Mouse (Mus musculus): ENCODE measurements around the gene Sys1.

Sys1 gene

GRCm38 (mm10) chr2:164453047-164453757, 3.6 kb upstream of the Sys1 start:
- no peak for DNase-seq (ENCODE audit: low read depth, low spot score)

DNA sequence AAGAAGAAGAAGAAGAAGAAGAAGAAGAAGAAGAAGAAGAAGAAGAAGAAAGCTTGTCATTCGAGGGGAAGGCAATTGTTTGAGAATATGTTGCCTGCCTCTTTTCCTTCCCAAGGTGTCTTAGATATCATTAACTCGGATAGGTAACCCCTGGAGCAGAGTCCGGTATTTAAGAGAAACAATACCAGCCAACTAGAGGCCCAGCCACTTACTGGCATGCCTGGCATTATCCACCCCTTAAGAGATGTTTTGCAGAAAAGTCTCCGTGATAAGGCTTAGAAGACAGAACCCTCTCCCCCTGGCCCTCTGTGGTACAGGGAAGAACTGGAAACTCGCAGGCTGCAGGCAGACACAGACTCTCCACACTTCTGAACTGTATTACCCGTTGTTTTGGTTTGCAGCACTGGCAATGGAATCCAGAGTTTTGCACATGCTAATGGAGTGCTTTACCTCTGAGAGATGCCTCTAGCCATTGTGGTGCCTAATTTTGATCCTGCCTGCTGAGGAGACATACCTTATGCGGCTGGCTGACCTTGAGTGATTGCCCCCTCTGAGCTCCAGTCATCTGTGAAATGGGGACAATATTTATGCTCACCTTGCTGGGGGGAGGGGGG, 2.8 kb upstream of the Sys1 start:
- no peak for DNase-seq (ENCODE audit: low read depth, low spot score)

DNA sequence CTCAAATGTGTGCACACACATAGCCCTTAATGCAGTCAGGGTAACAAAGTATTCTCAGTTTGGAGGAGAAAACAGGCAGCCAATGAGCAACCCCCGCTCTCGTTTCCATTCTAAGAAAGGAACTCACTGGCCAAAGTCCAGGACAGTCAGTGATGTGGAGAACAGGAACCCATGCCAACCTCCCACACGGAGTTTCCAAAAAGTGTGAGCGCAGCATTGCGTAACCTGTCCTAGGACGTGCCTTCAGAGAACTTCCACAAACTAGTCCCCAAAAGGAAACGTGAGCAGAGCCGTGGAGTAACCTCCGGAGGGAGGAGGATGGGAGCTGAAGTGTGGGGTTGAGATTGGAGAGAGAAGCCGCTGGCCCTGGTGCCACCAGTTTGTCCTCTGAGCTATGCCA, 1.9 kb upstream of the Sys1 start:
- DNase-seq (ENCODE audit: low read depth, low spot score) = no peak

GRCm38 (mm10) chr2:164455421-164456190, 1.2 kb upstream of the Sys1 start:
- no peak for DNase-seq (ENCODE audit: low read depth, low spot score)

GRCm38 (mm10) chr2:164456413-164456812, 351 bp upstream of the Sys1 start:
- DNase-seq (ENCODE audit: low read depth, low spot score) = no peak

DNA sequence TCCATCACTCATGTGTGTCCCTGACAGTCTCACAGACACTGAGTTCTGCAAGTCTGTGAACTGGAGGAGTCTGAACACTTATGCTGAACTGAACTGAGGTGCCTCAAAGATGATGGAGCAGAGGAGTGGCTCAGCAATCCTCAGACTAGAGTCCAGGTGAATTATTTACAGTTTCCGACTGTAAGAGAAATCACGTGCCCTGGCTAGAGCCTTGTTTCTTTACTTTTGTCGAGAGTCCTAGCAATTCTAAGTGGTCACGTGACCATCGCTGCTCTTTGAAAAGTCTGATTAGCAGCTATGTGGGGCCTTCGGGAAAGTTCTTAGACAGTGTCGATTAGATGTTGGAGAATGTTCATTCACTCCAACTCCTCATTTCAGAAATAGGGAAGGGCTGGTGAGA, 1.2 kb downstream of the Sys1 start:
- no peak for DNase-seq (ENCODE audit: low read depth, low spot score)

- DNase-seq (ENCODE audit: low read depth, low spot score) = no peak
Measured at GRCm38 (mm10) chr2:164458535-164458934, 1.8 kb downstream of the Sys1 start.

DNA sequence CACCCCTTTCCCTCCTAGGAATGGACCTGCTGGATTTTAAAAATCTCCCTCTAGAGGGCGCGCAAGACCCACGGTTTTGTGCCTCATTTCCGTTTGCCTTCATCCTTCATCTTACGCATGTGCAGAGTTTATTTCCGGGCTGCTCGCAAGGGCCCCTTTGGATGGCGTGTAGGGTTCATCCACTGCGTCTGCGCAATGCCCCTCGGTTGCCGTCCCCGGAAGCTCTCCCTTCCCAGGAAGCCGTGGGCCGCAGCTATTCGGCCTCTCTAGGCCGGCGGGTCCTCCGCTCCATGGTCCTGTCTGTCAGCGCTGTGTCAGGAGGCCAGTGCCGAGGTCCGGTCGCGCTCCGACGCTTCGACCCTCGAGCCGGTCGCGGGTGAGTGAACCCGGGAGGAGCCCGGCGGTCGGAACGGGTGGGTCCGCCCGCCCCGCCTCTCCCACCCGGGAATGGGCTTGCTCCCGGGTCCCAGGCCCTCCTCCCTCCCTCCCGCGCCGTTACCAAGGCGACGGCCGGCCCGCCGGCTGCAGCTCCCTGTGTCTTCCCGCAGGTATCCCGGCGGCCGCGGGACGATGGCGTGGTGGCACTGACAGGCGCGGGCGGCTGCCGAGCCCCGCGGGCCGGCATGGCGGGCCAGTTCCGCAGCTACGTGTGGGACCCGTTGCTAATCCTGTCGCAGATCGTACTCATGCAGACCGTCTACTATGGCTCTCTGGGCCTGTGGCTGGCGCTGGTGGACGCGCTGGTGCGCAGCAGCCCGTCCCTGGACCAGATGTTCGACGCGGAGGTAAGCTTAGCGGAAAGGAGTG, 4.2 kb downstream of the Sys1 start, which contains the start of gene Gm20458:
Gm20458 (plus strand) TSS at position 223 of the 807 bp plus-strand sequence.
- DNase-seq (ENCODE audit: low read depth, low spot score) = peak; percentile 77

- no peak for DNase-seq (ENCODE audit: low read depth, low spot score)
Measured at GRCm38 (mm10) chr2:164465161-164465560, 8.4 kb downstream of the Sys1 start.

- DNase-seq (ENCODE audit: low read depth, low spot score) = no peak
Measured at GRCm38 (mm10) chr2:164466787-164467186, 10.0 kb downstream of the Sys1 start.

GRCm38 (mm10) chr2:164470254-164470653, 13.5 kb downstream of the Sys1 start:
- DNase-seq (ENCODE audit: low read depth, low spot score) = peak; percentile 22

GRCm38 (mm10) chr2:164473624-164474023, 16.9 kb downstream of the Sys1 start, which contains the start of gene Trp53tg5:
Gene Trp53tg5, minus strand, starts transcription at chr2:164473724.
- no peak for DNase-seq (ENCODE audit: low read depth, low spot score)

DNA sequence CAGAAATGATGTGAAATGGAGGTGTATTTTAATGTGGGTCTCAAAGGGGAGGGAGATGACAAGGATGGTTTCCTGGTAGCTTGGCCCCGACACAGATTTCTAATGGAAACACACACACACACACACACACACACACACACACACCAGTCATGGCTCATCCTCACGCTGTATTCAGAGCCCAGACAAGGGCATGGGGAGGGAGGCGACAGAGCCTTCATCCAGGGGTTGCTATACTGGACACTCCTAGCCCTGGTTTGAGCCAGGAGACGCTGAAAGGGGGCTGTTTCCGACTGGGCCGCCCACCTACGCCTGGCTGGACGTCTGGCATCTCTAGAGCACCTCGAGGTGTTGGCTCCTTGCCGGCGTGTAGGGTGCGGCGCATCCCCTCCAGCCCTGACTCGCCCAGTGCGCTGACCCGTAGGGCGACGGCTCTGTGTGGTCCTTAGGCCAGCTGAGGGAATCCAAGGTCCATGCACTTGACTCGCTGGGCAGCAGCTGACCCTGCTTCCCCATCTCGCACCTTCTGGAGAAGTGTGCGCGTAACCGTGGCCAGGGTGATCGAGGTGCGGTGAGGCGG, 29.0 kb downstream of the Sys1 start, which contains the start of gene Dbndd2:
Dbndd2 (plus strand) TSS at position 426 of the 577 bp plus-strand sequence.
- no peak for DNase-seq (ENCODE audit: low read depth, low spot score)

DNA sequence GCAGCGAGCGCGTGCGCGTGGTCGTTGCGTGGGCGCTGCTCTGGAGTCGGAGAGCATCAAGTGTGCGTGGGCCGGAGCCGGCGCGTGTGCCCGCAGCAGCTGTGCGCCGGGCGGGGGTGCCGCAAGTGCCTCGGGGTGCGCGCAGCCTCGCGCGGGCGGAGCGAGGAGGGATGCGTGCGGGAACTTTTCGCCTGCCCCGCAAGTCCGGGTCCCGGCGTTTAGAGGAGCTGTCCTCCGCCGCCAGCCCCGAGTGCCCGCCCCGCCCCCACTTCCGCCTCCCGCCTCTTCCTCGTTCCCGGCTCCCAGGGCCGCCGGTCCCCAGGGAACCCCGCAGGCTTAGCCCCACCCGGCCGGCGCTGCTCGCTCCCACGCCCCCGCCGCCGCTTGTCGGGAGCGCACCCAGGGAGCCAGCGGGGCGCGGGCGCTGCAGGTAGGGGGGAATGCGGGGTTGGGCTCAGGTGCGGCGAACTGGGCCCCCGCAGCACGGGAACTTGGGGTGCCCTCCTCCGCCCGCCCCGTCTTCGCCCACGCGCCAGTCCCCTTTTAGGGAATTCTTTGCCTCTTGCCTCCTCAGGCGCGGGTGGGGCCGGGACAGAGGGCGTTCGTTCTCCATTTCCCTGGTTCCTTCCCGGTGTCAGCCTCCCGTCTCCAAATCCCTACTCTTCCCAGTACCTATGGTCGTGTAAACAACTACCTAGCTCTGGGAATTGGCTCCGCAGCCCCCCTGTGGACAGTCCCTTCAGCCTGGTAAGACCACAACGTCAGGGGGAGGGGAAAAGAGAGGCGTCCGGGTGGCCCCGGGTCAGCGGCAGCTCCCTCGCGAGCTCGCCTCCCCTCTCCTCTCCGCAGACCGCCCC, 29.7 kb downstream of the Sys1 start:
- no peak for DNase-seq (ENCODE audit: low read depth, low spot score)

DNA sequence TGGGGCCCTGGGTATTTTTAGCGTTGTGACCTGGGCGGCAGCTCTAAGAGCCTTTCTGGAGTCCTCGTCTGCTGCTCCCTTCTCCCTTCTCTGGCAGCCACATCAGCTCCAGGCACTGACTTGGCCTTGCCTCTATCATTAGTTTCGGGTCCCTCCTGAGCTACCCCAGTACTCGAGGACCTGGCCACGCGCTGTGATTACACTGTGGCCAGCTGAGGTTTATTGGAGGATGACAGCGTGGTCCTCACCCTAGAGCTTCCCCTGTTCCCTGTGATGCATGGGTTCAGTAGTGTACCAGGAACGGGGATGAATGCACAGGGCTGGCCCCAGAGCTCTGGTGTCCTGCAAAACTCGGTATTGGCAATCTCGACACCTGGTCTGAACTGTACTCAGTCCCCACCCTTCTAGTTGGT, 30.4 kb downstream of the Sys1 start:
- no peak for DNase-seq (ENCODE audit: low read depth, low spot score)

- DNase-seq (ENCODE audit: low read depth, low spot score) = no peak
Measured at GRCm38 (mm10) chr2:164487812-164488211, 31.0 kb downstream of the Sys1 start.

GRCm38 (mm10) chr2:164494126-164494525, 37.4 kb downstream of the Sys1 start:
- DNase-seq (ENCODE audit: low read depth, low spot score) = no peak

- DNase-seq (ENCODE audit: low read depth, low spot score) = no peak
Measured at GRCm38 (mm10) chr2:164496331-164496730, 39.6 kb downstream of the Sys1 start.

GRCm38 (mm10) chr2:164496847-164497690, 40.3 kb downstream of the Sys1 start, which contains the start of gene Pigt:
Gene Pigt, plus strand, starts transcription at chr2:164497520.
- peak; percentile 68 for DNase-seq (ENCODE audit: low read depth, low spot score)
